Comparison of ENCODE assay signal across 13 mouse cellular contexts in the genomic region with DNA sequence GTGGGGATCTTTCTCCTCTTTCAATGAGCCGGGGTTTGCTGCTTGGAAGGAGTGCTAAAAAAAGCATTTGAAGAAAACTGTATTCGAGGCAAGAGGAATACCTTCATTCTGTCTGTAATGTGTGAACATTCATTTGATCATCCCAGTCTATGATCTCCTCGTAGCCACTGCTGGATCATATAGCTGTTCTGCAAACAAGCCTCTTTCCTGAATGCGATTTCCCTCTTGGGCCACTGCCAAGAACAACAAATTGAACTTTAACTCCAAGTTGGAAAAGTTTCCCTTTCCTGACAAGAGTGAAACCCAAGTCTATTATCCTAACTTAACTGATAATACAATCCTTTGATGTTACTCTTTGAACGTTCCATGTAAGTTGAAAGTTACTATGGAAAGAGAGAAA.
DNase-seq lines count a peak whose midpoint lies in the region; ATAC-seq lines count a peak whose summit lies in the region.
"Had no signal": no experiment of that assay in that cellular context is flagged by ENCODE, and none has a peak within 500 bp of the region (broad histone marks: within the 10 kb centered on the region; RNA-seq: fewer than 3 reads in every experiment).

No protein-coding gene starts in this region.

- ATAC-seq in embryonic facial prominence, embryonic 14.5 days (ENCODE audit: low read depth) = peak; percentile 67; the same call in 1 of the 2 replicates
- peak; percentile 27; the same call in 1 of the 2 replicates for ATAC-seq in kidney, embryonic 16.5 days (ENCODE audit: low FRiP score, low TSS enrichment)
- ATAC-seq: activated CD4-positive, CD25-positive, alpha-beta regulatory T cell, adult 4 months; midbrain, embryonic 16.5 days had no signal

- no peaks in the 10 kb centered on the region for H3K9me3 ChIP-seq in embryonic facial prominence, embryonic 14.5 days (ENCODE audit: control insufficient read depth, low read length)
- H3K9me3 ChIP-seq in kidney, embryonic 16.5 days (ENCODE audit: low read length) = no peaks in the 10 kb centered on the region
- H3K9me3 ChIP-seq: limb, embryonic 15.5 days had no signal

- no peak overlapping the region for H3K27ac ChIP-seq in embryonic facial prominence, embryonic 14.5 days (replicated peaks; ENCODE audit: low read depth, low read length)
- no peak overlapping the region for H3K27ac ChIP-seq in kidney, embryonic 16.5 days (ENCODE audit: low read length)
- H3K27ac ChIP-seq: limb, embryonic 15.5 days had no signal

- peak; percentile 32 for DNase-seq in heart, postnatal 4 days
- DNase-seq in heart, adult 11 months = no peak
- DNase-seq in embryonic facial prominence, embryonic 14.5 days (ENCODE audit: low spot score) = peak; percentile 86
- peak; percentile 37 for DNase-seq in lung, postnatal 10 days
- no peak for DNase-seq in cerebellum, adult 11-12 months
- DNase-seq in T-cell, adult 2 months (ENCODE audit: low spot score) = no peak
- no peak for DNase-seq in left cerebral cortex, postnatal 10 days (ENCODE audit: extremely low spot score in 1 of 2, low spot score in 2 of 2)
- DNase-seq: cerebellum, adult 8-10 months; gastrocnemius, postnatal 14 days had no signal

- H3K4me3 ChIP-seq in embryonic facial prominence, embryonic 14.5 days (ENCODE audit: low read depth, low read length) = no peak overlapping the region
- H3K4me3 ChIP-seq in kidney, embryonic 16.5 days (ENCODE audit: low read length) = no peak overlapping the region
- H3K4me3 ChIP-seq: limb, embryonic 15.5 days had no signal

- H3K4me1 ChIP-seq in embryonic facial prominence, embryonic 14.5 days (ENCODE audit: control insufficient read depth, insufficient read depth, low read length) = peaks cover 21% of the 10 kb centered on the region
- H3K4me1 ChIP-seq in kidney, embryonic 16.5 days (ENCODE audit: insufficient read depth, low read length) = peaks cover 4% of the 10 kb centered on the region; the same call in 1 of the 2 replicates

- H3K27me3 ChIP-seq in embryonic facial prominence, embryonic 14.5 days (replicated peaks; ENCODE audit: control insufficient read depth, insufficient read depth, low read length) = no peaks in the 10 kb centered on the region
- no peaks in the 10 kb centered on the region for H3K27me3 ChIP-seq in kidney, embryonic 16.5 days (ENCODE audit: insufficient read depth, low read length)
- H3K27me3 ChIP-seq: limb, embryonic 15.5 days had no signal

- 11% methylated on average over 5 of the region's 5 CpGs for WGBS in embryonic facial prominence, embryonic 14.5 days
- 15% methylated on average over 5 of the region's 5 CpGs for WGBS in kidney, embryonic 16.5 days

- no peaks in the 10 kb centered on the region for H3K36me3 ChIP-seq in embryonic facial prominence, embryonic 14.5 days (ENCODE audit: control insufficient read depth, insufficient read depth, low read length)
- H3K36me3 ChIP-seq in kidney, embryonic 16.5 days (ENCODE audit: insufficient read depth, low read length) = no peaks in the 10 kb centered on the region
- H3K36me3 ChIP-seq: limb, embryonic 15.5 days had no signal

- no peak overlapping the region for H3K4me2 ChIP-seq in embryonic facial prominence, embryonic 14.5 days (ENCODE audit: low read depth, low read length)
- H3K4me2 ChIP-seq in kidney, embryonic 16.5 days (replicated peaks; ENCODE audit: low read depth, low read length) = no peak overlapping the region
- H3K4me2 ChIP-seq: limb, embryonic 15.5 days had no signal

- no peak overlapping the region for H3K9ac ChIP-seq in embryonic facial prominence, embryonic 14.5 days (ENCODE audit: low read depth, low read length)
- H3K9ac ChIP-seq in kidney, embryonic 16.5 days (replicated peaks; ENCODE audit: low read length) = no peak overlapping the region
- H3K9ac ChIP-seq: limb, embryonic 15.5 days had no signal

- intact Hi-C loops in left cerebral cortex, postnatal 10 days (cut with DNase I) = no loop called here

Comparison
In these comparisons a context has a peak if more than half of its experiments do, and no peak if none do; other contexts are left out.
1. DNase-seq: peak in heart, postnatal 4 days (single experiment), embryonic facial prominence, embryonic 14.5 days (single experiment) and lung, postnatal 10 days (single experiment); none in heart, adult 11 months (single experiment), cerebellum, adult 11-12 months (single experiment), T-cell, adult 2 months (single experiment) and left cerebral cortex, postnatal 10 days (0 of 2).